ENCODE assay signal across 8 mouse cellular contexts in genomic region chr5:129020731-129021130, GRCm38 (mm10). TPM values are rescaled to one million over a fixed set of nuclear protein-coding genes. Genes with fewer than 3 reads are reported as not detected.
DNase-seq lines count a peak whose midpoint lies in the region; ATAC-seq and TF ChIP-seq lines count a peak whose summit lies in the region.

No protein-coding gene starts in this region.

- DNase-seq in heart, adult 11 months: peak; percentile 97
- DNase-seq in heart, adult 8-10 months (ENCODE audit: low spot score): no peak
- no peak for DNase-seq in CH12.LX (ENCODE audit: extremely low read depth)
- peak; percentile 61 for DNase-seq in embryonic facial prominence, embryonic 10.5 days (ENCODE audit: low spot score)
- DNase-seq in hindbrain, embryonic 10.5 days (ENCODE audit: low spot score): peak; percentile 51
- no peak for DNase-seq in left cerebral cortex, adult 8-10 months (ENCODE audit: low spot score in 2 of 2)

- no peak for TF ChIP-seq CTCF in CH12.LX (conservative IDR thresholded peaks at IDR 0.05 in 1 of 2, IDR thresholded peaks at IDR 0.05 in 1 of 2; ENCODE audit: low read depth in 2 of 2, low read length in 2 of 2)

- in situ Hi-C loops in CH12.LX (cut with MboI; ENCODE audit: low pct_ligation_motif_present, low pct_unique_long_range_greater_than_20kb, low sequenced_read_pairs): loop anchor here (25.0 kb wide), 1 partner anchor 1408 kb away; no protein-coding TSS in a partner anchor

- H3K9ac ChIP-seq in CH12.LX (ENCODE audit: insufficient read depth, low read depth): peak overlapping the region; percentile 96
- peak overlapping the region; percentile 99 for H3K9ac ChIP-seq in liver, embryonic 12.5 days
- peak overlapping the region; percentile 96 for H3K9ac ChIP-seq in neural tube, embryonic 13.5 days

- peak overlapping the region; percentile 80 for H3K27ac ChIP-seq in CH12.LX (ENCODE audit: insufficient read depth, low read depth)
- peak overlapping the region; percentile 99 for H3K27ac ChIP-seq in embryonic facial prominence, embryonic 10.5 days (replicated peaks)
- H3K27ac ChIP-seq in hindbrain, embryonic 10.5 days: peak overlapping the region; percentile 100
- peak overlapping the region; percentile 98 for H3K27ac ChIP-seq in liver, embryonic 12.5 days
- H3K27ac ChIP-seq in neural tube, embryonic 13.5 days (replicated peaks): peak overlapping the region; percentile 99

- no peak for TF ChIP-seq RAD21 in CH12.LX (IDR thresholded peaks at IDR 0.05; ENCODE audit: low read depth, low read length)

- no peak for ATAC-seq in liver, embryonic 12.5 days
- ATAC-seq in neural tube, embryonic 13.5 days (ENCODE audit: low read depth): peak; percentile 13; the same call in 1 of the 2 replicates

- peak overlapping the region; percentile 60; the same call in 1 of the 2 replicates for H3K4me2 ChIP-seq in CH12.LX (ENCODE audit: insufficient read depth, low read depth, poor library complexity, severe bottlenecking)
- H3K4me2 ChIP-seq in liver, embryonic 12.5 days: peak overlapping the region; percentile 77
- H3K4me2 ChIP-seq in neural tube, embryonic 13.5 days: peak overlapping the region; percentile 97

- WGBS in embryonic facial prominence, embryonic 10.5 days: 2% methylated on average over 28 of the region's 28 CpGs
- 2% methylated on average over 28 of the region's 28 CpGs for WGBS in hindbrain, embryonic 10.5 days
- 1% methylated on average over 28 of the region's 28 CpGs for WGBS in liver, embryonic 12.5 days (ENCODE audit: insufficient replicate concordance)
- WGBS in neural tube, embryonic 13.5 days: 1% methylated on average over 28 of the region's 28 CpGs

- dilution Hi-C loops in CH12.LX (cut with MboI; ENCODE audit: extremely low pct_ligation_motif_present, extremely low pct_unique_long_range_greater_than_20kb, low sequenced_read_pairs): no loop called here

- H3K79me2 ChIP-seq in CH12.LX (replicated peaks; ENCODE audit: control insufficient read depth, extremely low read depth, insufficient read depth, poor library complexity, severe bottlenecking): peaks cover 24% of the 10 kb centered on the region

- peak overlapping the region; percentile 78 to 100 (median 83) for H3K4me3 ChIP-seq in CH12.LX (replicated peaks in 1 of 3; ENCODE audit: low read depth in 2 of 3, low read length in 2 of 3, poor library complexity in 1 of 3)
- peak overlapping the region; percentile 91 for H3K4me3 ChIP-seq in embryonic facial prominence, embryonic 10.5 days
- H3K4me3 ChIP-seq in hindbrain, embryonic 10.5 days: peak overlapping the region; percentile 97
- peak overlapping the region; percentile 100 for H3K4me3 ChIP-seq in liver, embryonic 12.5 days
- peak overlapping the region; percentile 98 for H3K4me3 ChIP-seq in neural tube, embryonic 13.5 days

- H3K9me3 ChIP-seq in CH12.LX (replicated peaks; ENCODE audit: low read length): no peaks in the 10 kb centered on the region
- H3K9me3 ChIP-seq in embryonic facial prominence, embryonic 10.5 days: no peaks in the 10 kb centered on the region
- no peaks in the 10 kb centered on the region for H3K9me3 ChIP-seq in hindbrain, embryonic 10.5 days
- H3K9me3 ChIP-seq in liver, embryonic 12.5 days (replicated peaks): no peaks in the 10 kb centered on the region
- H3K9me3 ChIP-seq in neural tube, embryonic 13.5 days: no peaks in the 10 kb centered on the region

- no peak for TF ChIP-seq EP300 in CH12.LX (IDR thresholded peaks at IDR 0.05; ENCODE audit: low read length)

- peaks cover 15 to 21% of the 10 kb centered on the region in 2 experiments for H3K4me1 ChIP-seq in CH12.LX (ENCODE audit: control insufficient read depth in 1 of 2, insufficient read depth in 2 of 2)
- H3K4me1 ChIP-seq in embryonic facial prominence, embryonic 10.5 days: peaks cover 21% of the 10 kb centered on the region
- peaks cover 25% of the 10 kb centered on the region; the same call in 1 of the 2 replicates for H3K4me1 ChIP-seq in hindbrain, embryonic 10.5 days (replicated peaks)
- H3K4me1 ChIP-seq in liver, embryonic 12.5 days: peaks cover 27% of the 10 kb centered on the region
- peaks cover 23% of the 10 kb centered on the region for H3K4me1 ChIP-seq in neural tube, embryonic 13.5 days (replicated peaks)

- H3K27me3 ChIP-seq in CH12.LX (replicated peaks): no peaks in the 10 kb centered on the region
- no peaks in the 10 kb centered on the region for H3K27me3 ChIP-seq in embryonic facial prominence, embryonic 10.5 days (replicated peaks; ENCODE audit: low read depth, poor library complexity, severe bottlenecking)
- H3K27me3 ChIP-seq in hindbrain, embryonic 10.5 days (ENCODE audit: insufficient read depth, poor library complexity, severe bottlenecking): no peaks in the 10 kb centered on the region
- no peaks in the 10 kb centered on the region for H3K27me3 ChIP-seq in liver, embryonic 12.5 days (replicated peaks)
- H3K27me3 ChIP-seq in neural tube, embryonic 13.5 days: no peaks in the 10 kb centered on the region

- peaks cover 19 to 30% of the 10 kb centered on the region in 2 experiments for H3K36me3 ChIP-seq in CH12.LX (replicated peaks in 1 of 2; ENCODE audit: control insufficient read depth in 1 of 2, insufficient read depth in 1 of 2, low read length in 1 of 2)
- peaks cover 49% of the 10 kb centered on the region for H3K36me3 ChIP-seq in embryonic facial prominence, embryonic 10.5 days (replicated peaks)
- peaks cover 49% of the 10 kb centered on the region for H3K36me3 ChIP-seq in hindbrain, embryonic 10.5 days
- peaks cover 51% of the 10 kb centered on the region for H3K36me3 ChIP-seq in liver, embryonic 12.5 days
- peaks cover 29% of the 10 kb centered on the region for H3K36me3 ChIP-seq in neural tube, embryonic 13.5 days

- no peak; the same call in 1 of the 2 replicates for TF ChIP-seq POLR2A in CH12.LX (IDR thresholded peaks at IDR 0.05; ENCODE audit: low read depth, low read length)

TF ChIP-seq in CH12.LX, 34 proteins besides CTCF, POLR2A, EP300 and RAD21:
- TF ChIP-seq CHD1 (IDR thresholded peaks at IDR 0.05; ENCODE audit: low read depth, low read length): no peak
- 0 out of 2 replicates have a peak, but pooled peaks have one; percentile 13 for TF ChIP-seq ELF1 (IDR thresholded peaks at IDR 0.05; ENCODE audit: low read depth, low read length)
- TF ChIP-seq MYC (IDR thresholded peaks at IDR 0.05; ENCODE audit: low read depth, low read length): peak; percentile 86
- TF ChIP-seq MAZ (IDR thresholded peaks at IDR 0.05; ENCODE audit: low read depth, low read length): no peak
- no peak for TF ChIP-seq E2F4 (IDR thresholded peaks at IDR 0.05; ENCODE audit: insufficient replicate concordance, low read depth, low read length)
- TF ChIP-seq USF1 (IDR thresholded peaks at IDR 0.05; ENCODE audit: low read depth, low read length): no peak
- no peak for TF ChIP-seq SMC3 (IDR thresholded peaks at IDR 0.05; ENCODE audit: low read depth, low read length)
- TF ChIP-seq MEF2A (IDR thresholded peaks at IDR 0.05; ENCODE audit: borderline replicate concordance, low read depth, low read length): no peak
- TF ChIP-seq MAX (IDR thresholded peaks at IDR 0.05; ENCODE audit: low read length): peak; percentile 36; the same call in 1 of the 2 replicates
- TF ChIP-seq JUND (conservative IDR thresholded peaks at IDR 0.05; ENCODE audit: low read depth, low read length): no peak
- no peak for TF ChIP-seq MAFK (IDR thresholded peaks at IDR 0.05; ENCODE audit: insufficient replicate concordance, low read length)
- TF ChIP-seq GABPA (IDR thresholded peaks at IDR 0.05; ENCODE audit: insufficient replicate concordance, low read depth, low read length): no peak
- no peak; the same call in 1 of the 2 replicates for TF ChIP-seq MXI1 (IDR thresholded peaks at IDR 0.05; ENCODE audit: low read depth, low read length)

RNA-seq across cellular contexts. Expression of gene Ran, which starts 0.9 kb away (rescaled TPM):
- total RNA-seq in heart, adult 8-10 months (2022): 100 to 1,000 TPM in 2 of 4 experiments, 10 to 100 TPM in 2; 97.6 to 107 (median 102) TPM
- total RNA-seq in CH12.LX (2012; rRNA removed) (847 and 977 TPM in 2 replicates), CH12.LX (2014; rRNA removed) (1,083 and 1,183 TPM in 2 replicates)
- 1,512 and 1,664 TPM in 2 replicates for polyA plus RNA-seq in CH12.LX (2012; ENCODE audit: insufficient read length, low read depth)
- 958 and 1,014 TPM in 2 replicates for polyA plus RNA-seq in embryonic facial prominence, embryonic 10.5 days (2016; fragmentation: Nextera tagmentation; extraction: Ambion mirVana)
- polyA plus RNA-seq in hindbrain, embryonic 10.5 days (2016; fragmentation: Nextera tagmentation; extraction: Ambion mirVana): 886 and 980 TPM in 2 replicates
- 682 and 694 TPM in 2 replicates for polyA plus RNA-seq in liver, embryonic 12.5 days (2016; fragmentation: Nextera tagmentation; extraction: Ambion mirVana)
- 373 and 402 TPM in 2 replicates for polyA plus RNA-seq in neural tube, embryonic 13.5 days (2015; fragmentation: Nextera tagmentation; extraction: Ambion mirVana)
- total RNA-seq in left cerebral cortex, adult 8-10 months (2022): 100 to 1,000 TPM; 162 to 172 (median 168) TPM

RNA-seq across cellular contexts. Expression of gene Stx2, which starts 12.4 kb away (rescaled TPM):
- total RNA-seq in heart, adult 8-10 months (2022): 10 to 100 TPM; 10.0 to 15.5 (median 12.4) TPM
- total RNA-seq in CH12.LX (2012; rRNA removed) (3.4 and 5.2 TPM in 2 replicates), CH12.LX (2014; rRNA removed) (0.74 and 1.2 TPM in 2 replicates)
- 1.9 and 2.5 TPM in 2 replicates for polyA plus RNA-seq in CH12.LX (2012; ENCODE audit: insufficient read length, low read depth)
- 22.2 and 24.9 TPM in 2 replicates for polyA plus RNA-seq in embryonic facial prominence, embryonic 10.5 days (2016; fragmentation: Nextera tagmentation; extraction: Ambion mirVana)
- 25.9 and 26.7 TPM in 2 replicates for polyA plus RNA-seq in hindbrain, embryonic 10.5 days (2016; fragmentation: Nextera tagmentation; extraction: Ambion mirVana)
- polyA plus RNA-seq in liver, embryonic 12.5 days (2016; fragmentation: Nextera tagmentation; extraction: Ambion mirVana): 95.8 and 106 TPM in 2 replicates
- 36.2 and 38.6 TPM in 2 replicates for polyA plus RNA-seq in neural tube, embryonic 13.5 days (2015; fragmentation: Nextera tagmentation; extraction: Ambion mirVana)
- 10 to 100 TPM; 20.9 to 27.5 (median 22.3) TPM for total RNA-seq in left cerebral cortex, adult 8-10 months (2022)

Comparison
In these comparisons a context has a peak if more than half of its experiments do, and no peak if none do; other contexts are left out.
1. DNase-seq: peak in heart, adult 11 months (single experiment), embryonic facial prominence, embryonic 10.5 days (single experiment) and hindbrain, embryonic 10.5 days (single experiment); none in heart, adult 8-10 months (single experiment), CH12.LX (single experiment) and left cerebral cortex, adult 8-10 months (0 of 2).
2. Peak in every context shown above with its lines, with median percentiles within 50 percentile points of each other: H3K27ac ChIP-seq, H3K4me2 ChIP-seq, H3K4me3 ChIP-seq and H3K9ac ChIP-seq.